Mouse (Mus musculus) monocyte, adult 5-6 weeks (primary cell): ENCODE results near the gene Sh3pxd2a. TPM values are rescaled to one million over a fixed set of nuclear protein-coding genes. Genes with fewer than 3 reads are reported as not detected.

ENCODE experiments used
- ATAC-seq: fragments of 153-309, 156-312 bp; replicated peaks from 2 replicates; pipeline ENCODE4 v1.8.0; 2017; ENCODE audit warnings: mild to moderate bottlenecking; ENCODE audit not compliant: low TSS enrichment, insufficient number of reproducible peaks, severe bottlenecking, poor library complexity, low FRiP score
- total RNA-seq: library from RNA; stranded (forward); fragments of 200-1000, 200-491, 200-594 nt; gene quantifications from 3 replicates; pipeline ENCODE4 v1.2.3, GENCODE M21; 2017

The Sh3pxd2a gene
- total RNA-seq = 2.1 to 3.7 TPM (median 2.6 TPM) in 3 replicates

DNA sequence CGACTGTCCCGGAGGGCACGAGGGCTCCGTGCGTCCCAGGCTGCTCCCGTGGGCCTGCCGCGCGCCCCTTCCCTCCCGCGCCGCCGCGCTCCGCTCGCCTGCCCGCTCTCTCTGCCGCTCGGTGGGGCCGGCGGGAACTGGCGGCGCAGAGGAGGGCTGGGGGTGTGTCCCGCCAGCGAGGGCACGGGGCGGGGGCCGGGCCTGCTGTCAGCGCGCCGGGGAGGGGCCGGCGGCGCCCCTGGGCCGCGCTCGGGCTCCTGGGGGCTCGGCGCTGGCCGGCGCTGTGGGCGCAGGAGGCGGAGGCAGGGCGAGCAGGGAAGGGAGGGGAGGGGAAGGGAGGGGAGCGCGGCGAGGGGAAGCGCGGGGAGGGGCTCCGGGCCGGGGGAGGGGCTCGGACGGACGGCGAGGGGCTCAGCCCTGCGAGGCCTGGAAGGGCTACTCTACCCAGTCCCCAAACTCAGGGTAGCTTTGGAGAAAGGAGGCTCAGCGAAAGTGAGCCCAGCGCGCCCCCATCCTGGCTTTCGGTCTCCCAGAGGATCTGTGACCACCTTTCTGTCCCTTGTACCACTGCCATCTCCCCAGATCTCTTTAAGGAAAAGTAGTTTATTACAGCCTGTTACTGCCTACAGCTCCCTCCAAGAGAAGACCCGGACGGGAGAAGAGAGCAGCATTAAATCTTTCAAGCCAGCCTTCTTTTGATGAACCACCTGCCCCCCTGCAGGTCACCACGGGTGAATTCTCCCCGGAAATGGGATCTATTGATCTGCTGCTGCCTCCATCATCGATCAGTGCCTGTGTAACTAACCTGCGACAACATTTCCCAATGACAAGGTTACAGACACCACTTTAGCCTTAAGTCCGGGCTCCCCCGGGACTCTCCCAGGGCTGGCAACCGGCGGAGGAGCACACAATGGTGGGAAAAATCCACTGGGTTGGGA lies at the start of gene Sh3pxd2a:
Gene Sh3pxd2a, minus strand, starts transcription at position 98 of the 938 bp plus-strand sequence.
- no peak for ATAC-seq

DNA sequence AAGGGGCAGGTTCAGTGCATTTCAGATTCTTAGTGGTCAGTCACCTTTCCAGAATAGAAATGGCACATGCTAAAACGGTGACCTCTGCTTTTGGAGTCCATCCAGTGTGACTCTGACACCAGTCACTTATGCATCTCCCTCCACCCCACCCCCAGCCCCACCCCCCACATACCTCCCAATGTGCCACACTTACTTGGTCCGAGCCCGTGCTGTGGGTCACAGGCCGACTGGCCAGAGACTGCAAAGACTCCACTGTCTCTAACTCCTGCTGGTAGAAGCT lies 49.4 kb upstream of the Sh3pxd2a start:
- no peak for ATAC-seq

DNA sequence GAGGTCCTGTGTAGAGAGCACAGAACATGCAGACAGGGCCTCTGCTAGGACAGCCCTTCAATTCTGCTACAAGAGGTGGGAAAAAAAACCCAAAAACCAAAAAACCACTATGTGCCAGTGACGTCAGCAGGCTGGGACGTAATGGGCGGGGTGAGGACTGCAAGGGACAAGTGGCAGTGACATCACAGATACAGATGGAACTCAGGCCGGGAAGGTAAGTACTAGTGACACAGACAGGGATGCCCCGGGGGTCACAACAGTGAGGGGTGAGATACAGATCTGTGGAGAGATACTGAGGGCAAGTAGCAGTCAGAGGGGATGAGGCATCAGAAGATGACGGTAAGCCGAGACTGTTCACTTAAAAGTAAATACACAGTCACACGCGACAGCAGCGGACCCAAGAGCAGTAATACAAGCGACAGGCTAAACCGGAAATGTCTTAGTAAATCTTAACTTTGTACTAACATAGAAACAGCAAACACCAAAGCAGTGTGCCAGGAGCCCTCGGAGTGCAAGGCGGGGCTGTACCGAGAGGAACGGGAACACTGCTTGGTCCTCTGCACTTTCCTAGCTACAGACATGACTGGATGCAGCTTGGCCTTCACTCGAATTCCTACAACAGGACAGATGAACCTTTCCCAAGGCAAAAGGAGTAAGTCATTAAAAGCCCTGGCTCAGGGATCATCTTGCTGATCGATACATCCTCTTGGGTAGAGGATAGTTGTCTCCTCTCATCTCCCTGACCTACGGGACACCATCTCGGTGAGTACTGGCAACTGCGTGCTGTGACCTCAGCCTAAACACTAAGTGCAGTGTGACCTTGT lies 48.8 kb upstream of the Sh3pxd2a start:
- no peak for ATAC-seq

DNA sequence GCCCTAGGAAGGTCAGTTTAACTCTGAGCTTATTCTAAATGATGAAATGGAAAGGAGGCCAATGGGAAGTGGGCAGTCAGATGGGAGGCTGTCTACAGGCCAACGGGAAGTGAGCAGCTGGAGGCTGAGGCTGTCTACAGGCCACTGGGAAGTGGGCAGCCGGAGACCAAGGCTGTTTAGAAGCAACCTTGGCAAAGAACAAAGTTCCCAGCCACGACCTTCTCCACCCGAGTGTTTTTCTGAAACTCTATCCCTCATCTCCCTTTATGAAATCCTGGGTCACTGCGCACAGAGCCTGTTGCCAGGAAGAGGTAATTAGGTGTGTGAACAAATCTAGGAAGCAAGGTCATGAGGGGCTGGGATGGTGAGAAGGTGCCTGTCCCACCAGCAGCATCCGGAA lies 47.8 kb upstream of the Sh3pxd2a start:
- peak; percentile 28; the same call in 1 of the 2 replicates for ATAC-seq

DNA sequence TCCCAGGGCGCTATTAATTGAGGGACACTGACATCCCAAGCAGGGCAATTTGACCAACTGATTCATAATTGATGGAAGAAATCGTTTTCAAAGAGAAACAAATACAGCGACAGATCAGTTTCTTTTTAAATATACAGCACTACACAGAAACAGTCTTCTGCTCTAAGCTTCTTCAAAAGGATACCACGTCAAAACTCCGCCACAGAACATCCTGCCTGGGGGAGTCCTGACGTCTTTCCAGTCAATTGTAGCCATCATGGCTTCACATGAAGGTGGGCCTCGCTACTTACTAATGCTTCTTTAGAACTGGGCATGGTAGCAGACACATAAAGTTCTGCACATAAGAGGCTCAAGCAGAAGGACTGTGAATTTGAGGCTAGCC lies 47.1 kb upstream of the Sh3pxd2a start:
- no peak for ATAC-seq

DNA sequence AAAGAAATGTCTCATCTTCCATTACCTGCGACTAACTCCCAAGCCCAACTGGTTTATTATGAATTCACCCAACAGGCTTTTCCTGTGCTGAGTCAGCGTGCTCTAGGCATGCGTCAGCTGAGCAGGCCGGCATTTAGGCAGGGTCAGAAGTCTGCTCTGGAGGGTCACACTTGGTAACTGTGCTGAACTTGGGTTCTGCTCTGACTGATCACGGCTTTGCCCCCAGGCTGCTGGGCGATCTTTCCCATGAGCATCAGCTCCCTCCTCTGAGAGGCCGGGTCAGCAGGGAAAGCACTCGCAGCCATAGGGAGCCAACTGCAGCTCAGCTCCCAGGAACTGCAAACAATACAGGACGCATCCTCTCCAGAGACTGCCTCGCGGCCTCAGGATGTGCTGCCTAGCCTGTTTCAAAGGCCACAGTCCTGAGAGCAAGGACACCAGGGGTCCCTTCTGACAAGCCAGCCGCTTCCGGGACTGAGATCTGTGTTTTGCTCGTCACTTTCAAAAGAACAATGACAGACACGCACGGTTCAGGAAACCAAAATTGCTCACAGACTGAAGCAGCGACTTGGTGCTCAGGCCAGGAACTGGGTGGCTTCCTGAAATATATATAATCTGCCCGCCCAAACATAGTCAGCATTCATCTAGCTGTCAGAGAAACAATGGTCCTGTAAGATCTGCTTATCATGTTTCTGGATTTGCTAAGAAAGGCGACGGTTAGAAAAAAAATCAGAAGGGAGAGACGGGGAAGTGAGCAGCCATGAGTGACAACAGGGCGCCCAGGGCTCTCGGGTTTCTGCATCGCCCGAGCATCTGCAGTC lies 46.5 kb upstream of the Sh3pxd2a start:
- ATAC-seq = no peak

DNA sequence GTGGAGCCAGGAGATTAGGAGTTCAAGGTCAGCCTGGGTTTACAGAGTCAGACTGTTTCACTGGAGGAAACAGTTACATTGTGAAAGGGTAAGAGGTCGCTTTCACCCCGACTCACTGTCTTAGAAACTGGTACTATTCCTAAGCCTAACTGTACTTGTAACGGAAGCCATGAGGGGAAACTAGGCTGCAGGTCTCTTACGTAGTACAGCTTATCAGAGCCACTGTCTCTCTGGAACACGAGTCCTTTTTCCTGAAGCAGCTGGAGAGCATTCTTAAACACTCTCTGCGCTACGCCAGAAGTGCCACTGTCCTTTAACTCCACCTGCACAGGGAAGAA lies 45.9 kb upstream of the Sh3pxd2a start:
- no peak for ATAC-seq

DNA sequence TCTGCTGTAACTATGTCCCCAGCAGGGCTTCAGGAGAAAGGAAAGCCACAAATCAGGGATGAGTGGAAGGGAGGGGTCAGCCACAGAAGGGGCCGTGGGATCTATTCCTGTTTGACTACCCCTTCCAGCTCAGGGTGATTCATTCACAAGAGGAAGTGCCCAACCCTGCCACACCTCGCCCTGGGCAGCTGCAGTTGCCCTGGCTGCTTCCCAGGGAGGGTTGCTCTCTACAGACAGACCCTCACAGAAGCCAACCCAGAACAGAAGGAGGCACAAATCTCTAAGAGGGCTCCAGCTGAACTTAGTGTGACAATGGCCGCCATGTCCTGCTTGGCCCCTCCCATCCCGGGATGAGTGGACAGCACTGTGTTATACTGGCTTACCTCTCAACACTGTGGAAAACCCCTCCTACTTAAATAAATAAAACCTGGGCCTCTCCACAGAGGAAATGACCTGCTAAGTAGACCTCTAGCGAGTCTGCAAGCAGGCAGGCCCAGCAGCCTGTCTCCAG lies 44.6 kb upstream of the Sh3pxd2a start:
- peak; percentile 66 for ATAC-seq

DNA sequence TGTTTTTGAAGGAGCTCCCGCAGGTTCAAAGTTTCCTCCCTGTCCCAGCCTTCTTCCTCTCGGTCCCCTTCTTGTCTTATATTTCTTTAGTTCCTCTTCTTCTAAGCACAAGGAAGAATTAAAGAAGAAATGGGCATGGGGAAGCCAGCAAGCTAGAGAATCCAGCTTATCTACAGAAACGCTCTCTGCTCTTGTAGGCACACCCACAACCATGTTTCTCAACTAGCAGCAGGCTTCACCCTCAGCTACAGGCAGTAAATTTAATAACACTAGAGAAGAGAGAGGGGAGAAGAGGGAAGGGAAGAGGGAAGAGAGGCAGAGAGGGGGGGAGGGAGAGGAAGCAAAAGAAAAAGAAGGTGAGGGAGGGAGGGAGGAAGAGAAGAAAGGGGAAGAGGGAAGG lies 44.0 kb upstream of the Sh3pxd2a start:
- no peak for ATAC-seq

DNA sequence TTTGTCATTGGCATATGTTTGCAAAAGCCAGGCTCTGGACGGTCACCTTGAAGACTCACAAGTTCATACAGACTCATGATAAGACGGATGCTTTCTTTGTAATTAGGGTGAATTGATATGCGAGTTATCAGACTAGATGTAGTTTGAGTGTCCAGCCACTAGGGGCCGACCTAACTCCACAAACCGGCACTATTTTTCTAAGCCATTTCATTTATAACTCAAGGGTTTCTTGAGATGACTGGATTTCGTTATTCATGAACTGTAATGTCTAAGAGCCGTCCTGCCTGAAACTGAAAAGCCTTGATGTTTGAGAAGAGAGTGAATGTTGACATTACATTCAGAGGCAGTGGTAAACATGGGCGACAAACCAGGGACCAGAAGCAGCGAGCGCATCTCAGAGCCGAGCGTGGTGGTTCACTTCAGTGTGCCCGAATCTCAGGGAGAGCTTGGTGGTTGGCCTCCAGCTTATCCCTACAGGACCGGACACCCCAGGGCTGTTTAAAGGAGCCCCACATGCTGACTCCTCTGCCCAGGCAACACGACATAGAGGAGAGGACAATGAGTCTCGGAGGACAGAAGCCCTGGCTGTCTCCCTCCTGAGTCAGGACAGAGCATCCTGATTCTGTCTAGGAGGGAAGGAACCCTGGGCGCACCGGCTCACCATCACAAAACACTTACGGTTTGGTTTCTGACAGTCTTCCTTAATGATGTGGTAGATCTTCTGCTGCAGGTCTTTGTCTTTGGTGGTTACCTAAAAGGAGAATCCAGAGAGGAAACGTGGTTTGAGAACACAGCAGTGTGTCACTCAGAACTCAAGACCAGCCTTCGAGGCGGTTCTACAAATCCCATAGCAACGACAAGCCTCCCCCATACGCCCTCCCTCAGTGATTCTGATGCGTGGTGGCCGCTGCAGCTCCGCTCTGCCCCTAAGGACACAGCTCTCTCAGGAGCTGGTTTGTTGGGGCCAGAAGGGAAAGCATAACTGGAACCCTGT lies 43.2 kb upstream of the Sh3pxd2a start:
- no peak; the same call in 1 of the 2 replicates for ATAC-seq

DNA sequence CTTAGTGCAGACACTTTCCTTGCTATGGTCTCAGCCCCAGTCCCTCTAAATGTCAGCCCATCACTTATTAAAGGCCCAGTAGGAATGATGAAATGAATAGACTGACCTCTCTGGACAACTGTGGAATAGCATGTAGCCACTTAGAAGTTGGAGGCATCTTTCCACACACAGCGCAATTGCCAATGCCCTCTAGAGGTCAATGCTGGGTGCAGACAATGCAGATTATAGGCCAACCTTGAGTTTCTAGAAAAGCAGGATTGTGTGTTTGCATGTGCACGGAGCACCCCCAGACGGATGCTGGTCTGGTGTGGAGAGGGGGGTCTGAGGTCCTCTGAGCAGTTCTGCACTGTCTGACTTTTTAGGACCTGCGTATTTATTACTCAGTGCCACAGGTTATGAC lies 39.4 kb upstream of the Sh3pxd2a start:
- ATAC-seq = no peak

DNA sequence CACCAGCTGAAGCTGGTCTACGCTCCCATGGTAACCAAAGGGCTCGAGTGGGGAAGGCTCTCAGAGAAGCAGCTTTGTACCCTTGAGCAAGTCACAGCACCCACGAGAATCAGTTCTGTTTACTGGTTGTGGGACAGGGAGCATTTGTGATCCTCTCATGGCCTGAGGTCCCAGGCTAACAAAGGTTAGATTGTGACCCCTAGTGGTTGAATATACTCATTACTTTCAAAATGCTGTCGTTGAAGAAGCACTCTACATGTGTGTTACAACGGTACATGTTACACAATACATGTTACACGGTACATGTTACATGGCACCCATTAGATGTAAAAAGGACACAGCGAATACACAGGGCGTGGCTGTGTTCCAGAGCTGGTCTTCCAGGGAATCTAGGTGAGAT lies 38.4 kb upstream of the Sh3pxd2a start:
- no peak for ATAC-seq

DNA sequence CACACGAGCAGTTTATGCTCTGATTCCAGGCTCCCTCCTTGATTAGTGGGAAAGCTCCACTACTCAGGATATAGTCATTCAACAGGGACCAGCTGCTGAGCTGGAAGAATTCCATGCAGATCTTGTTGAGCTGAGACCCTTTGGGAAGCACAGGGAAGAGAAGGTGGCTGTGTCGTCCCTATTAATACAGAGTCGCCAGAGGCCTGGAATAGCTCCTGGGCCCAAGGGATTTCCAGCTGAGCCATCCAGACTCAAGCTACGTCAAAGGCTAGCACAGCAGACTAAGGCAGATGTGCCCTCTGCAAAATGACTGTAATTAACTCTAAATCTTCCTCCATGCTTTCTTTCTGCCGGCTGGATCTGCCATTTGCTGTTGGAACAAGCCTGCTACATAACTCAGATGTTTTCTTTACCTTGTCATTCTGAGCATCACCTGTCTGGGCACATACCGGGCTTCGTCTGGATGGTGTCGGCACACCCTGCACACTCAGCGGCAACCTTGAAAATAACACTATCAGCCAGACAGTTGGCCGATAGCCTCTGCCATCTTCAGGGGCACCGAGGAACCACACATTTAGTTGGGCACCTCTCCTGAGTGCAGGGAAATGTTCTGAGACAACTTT lies 36.3 kb upstream of the Sh3pxd2a start:
- no peak for ATAC-seq

DNA sequence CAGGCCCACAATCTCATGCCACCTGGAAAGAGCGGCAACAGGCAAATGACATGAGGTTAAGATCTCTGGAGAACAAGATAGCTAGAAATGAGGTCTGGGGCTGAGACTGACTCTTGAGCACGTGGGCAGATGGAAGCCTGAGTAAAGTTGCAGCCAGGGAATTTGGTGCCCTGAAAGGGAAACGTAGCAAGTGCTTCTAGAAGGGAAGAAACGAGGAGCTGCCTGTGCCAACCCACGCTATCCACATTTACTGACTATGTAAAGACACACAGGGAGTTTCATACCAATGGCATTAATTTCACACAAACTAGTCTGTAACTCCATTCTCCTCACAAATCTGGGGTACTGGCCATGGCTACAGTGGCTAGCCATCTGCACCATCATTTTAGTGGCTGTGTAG lies 35.6 kb upstream of the Sh3pxd2a start:
- no peak for ATAC-seq

DNA sequence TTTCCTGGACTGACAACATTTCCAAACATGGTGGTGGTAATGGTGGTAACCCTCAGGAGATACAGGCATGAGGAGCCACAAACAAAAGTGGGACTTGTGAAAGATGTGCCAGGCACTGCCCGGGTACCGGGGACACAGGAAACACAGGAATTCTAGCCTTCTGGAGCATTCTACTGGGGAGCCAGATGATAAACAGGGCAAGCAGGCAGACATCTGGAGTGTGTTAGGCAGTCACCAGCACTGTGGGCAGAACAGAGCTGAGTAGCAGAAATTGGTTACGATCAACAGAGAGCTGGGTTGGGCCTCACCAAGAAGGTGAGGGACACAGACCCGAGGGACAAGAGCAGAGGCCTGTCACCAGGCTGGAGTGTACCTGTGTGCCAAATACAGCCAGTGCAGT lies 34.7 kb upstream of the Sh3pxd2a start:
- ATAC-seq = no peak

DNA sequence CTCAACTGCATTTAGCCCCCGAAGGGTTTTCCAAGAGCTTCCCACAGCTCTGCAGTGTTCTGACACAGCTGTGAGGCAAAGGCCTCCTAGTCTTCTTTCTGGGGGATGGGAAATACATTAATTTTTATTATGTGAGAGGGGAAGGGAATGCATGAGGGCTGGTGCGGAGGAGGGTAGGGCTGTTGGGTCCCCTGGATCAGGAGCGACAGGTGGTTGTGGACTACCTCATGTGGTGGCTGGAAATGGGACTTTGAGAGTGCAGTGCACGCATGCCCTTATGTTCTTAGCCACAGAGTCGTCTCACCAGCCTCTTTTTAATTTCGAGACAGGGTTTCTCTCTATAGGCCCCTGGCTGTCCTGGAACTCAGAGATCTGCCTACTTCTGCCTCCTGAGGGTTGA lies 33.5 kb upstream of the Sh3pxd2a start:
- ATAC-seq = no peak

DNA sequence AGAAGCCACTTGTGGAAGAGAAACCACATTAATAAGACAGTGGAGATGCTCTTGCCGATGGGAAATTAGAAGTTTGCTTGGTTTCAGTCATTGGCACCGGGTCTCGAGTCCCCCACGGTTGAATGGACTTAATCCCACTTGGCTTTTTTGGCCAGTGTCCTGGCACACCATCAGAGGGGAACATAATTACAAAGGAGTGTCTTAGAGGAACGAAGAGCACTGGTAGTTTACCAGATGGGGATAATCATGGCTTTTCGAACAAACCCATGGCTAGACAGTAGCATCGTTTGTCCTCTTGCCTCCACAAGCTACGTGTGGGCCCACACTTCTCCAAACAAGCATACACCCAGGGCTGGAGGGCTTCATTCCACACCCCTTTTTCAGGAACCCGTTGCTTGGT lies 33.1 kb upstream of the Sh3pxd2a start:
- ATAC-seq = no peak
